Mouse (Mus musculus) ES-Bruce4 (cell line): ENCODE measurements around the gene Olfr1242. TPM values are rescaled to one million over a fixed set of nuclear protein-coding genes. Genes with fewer than 3 reads are reported as not detected.

Experiments
- H3K27ac ChIP-seq: 2 replicates; pipeline ENCODE4 v1.5.1; 2012; ENCODE audit warnings: low read length, inconsistent platforms; ENCODE audit not compliant: insufficient read depth
- H3K27me3 ChIP-seq: 2 replicates; pipeline ENCODE4 v1.6.1; 2012; ENCODE audit warnings: mild to moderate bottlenecking, low read length, inconsistent platforms; ENCODE audit not compliant: control insufficient read depth, poor library complexity, insufficient read depth, severe bottlenecking
- H3K36me3 ChIP-seq: 2 replicates; pipeline ENCODE4 v1.6.1; 2012; ENCODE audit warnings: inconsistent platforms, mild to moderate bottlenecking, low read length, moderate library complexity; ENCODE audit not compliant: control insufficient read depth, poor library complexity, insufficient read depth, severe bottlenecking
- H3K4me1 ChIP-seq: one replicate; pipeline ENCODE4 v1.8.1; 2011; ENCODE audit warnings: low read length; ENCODE audit not compliant: control insufficient read depth, insufficient read depth
- H3K4me3 ChIP-seq: 2 replicates; pipeline ENCODE4 v1.5.1; 2011; ENCODE audit warnings: low read depth, mild to moderate bottlenecking, low read length
- H3K9ac ChIP-seq: 2 replicates; pipeline ENCODE4 v1.6.1; 2012; ENCODE audit warnings: low read depth, mild to moderate bottlenecking, inconsistent platforms; ENCODE audit not compliant: poor library complexity, severe bottlenecking
- H3K9me3 ChIP-seq: replicated peaks from 2 replicates; pipeline ENCODE4 v1.6.1; 2012; ENCODE audit warnings: mild to moderate bottlenecking, low read length, inconsistent platforms; ENCODE audit not compliant: control insufficient read depth, poor library complexity, insufficient read depth, severe bottlenecking
- CTCF ChIP-seq: IDR thresholded peaks from one replicate; pipeline ENCODE4 v1.8.1; 2011; ENCODE audit warnings: low read depth, low read length
- EP300 ChIP-seq: IDR thresholded peaks from 2 replicates; pipeline ENCODE4 v1.6.1; 2011; ENCODE audit warnings: low read depth, low read length; ENCODE audit not compliant: insufficient read depth
- POLR2A ChIP-seq: IDR thresholded peaks from one replicate; pipeline ENCODE4 v1.8.1; 2011; ENCODE audit warnings: low read length; ENCODE audit not compliant: insufficient read depth
- polyA plus RNA-seq: library from polyadenylated mRNA; stranded (reverse); fragments of >200 nt; gene quantifications from 2 replicates; pipeline ENCODE4 v1.2.4, GENCODE M21; 2011; ENCODE audit warnings: low read depth; ENCODE audit not compliant: missing spikeins, insufficient read depth, insufficient read length

The Olfr1242 gene
- not detected in 2 replicates for polyA plus RNA-seq

GRCm38 (mm10) chr2:89498235-89498634 lies at the start of gene Olfr1242:
TSS of gene Olfr1242 (minus strand) at chr2:89498335.
- H3K4me3 ChIP-seq: no peak within 1 kb of the TSS
- no peak within 1 kb of the TSS for H3K27ac ChIP-seq
- no peaks in the 10 kb centered on the region for H3K36me3 ChIP-seq
- no peak within 1 kb of the TSS for H3K9ac ChIP-seq
- no peaks in the 10 kb centered on the region for H3K4me1 ChIP-seq
- TF ChIP-seq POLR2A (no peak), EP300 (no peak), CTCF (no peak)
- no peaks in the 10 kb centered on the region for H3K27me3 ChIP-seq
- no peaks in the 10 kb centered on the region for H3K9me3 ChIP-seq

DNA sequence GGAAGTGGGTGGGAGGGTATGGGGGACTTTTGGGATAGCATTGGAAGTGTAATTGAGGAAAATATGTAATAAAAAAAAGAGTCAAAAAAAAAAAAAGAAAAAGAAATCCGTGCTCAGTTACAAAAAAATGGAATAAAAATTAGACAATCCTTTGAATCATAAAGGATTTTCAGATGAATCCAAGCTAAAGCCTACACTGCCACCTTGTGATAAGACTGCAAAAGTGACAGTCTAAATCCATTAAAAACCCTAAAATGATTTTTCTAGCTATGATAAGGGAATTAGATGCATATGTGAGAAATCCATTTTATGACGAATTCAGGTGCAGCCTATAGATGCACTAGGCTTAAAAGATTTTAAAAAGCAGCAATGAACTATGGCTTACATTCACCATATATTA lies 46.4 kb upstream of the Olfr1242 start:
- no peaks in the 10 kb centered on the region for H3K4me1 ChIP-seq
- H3K9me3 ChIP-seq: no peaks in the 10 kb centered on the region
- H3K4me3 ChIP-seq: no peak overlapping the region
- no peaks in the 10 kb centered on the region for H3K36me3 ChIP-seq
- TF ChIP-seq CTCF (no peak), POLR2A (no peak), EP300 (no peak)
- H3K9ac ChIP-seq: no peak overlapping the region
- H3K27ac ChIP-seq: no peak overlapping the region
- no peaks in the 10 kb centered on the region for H3K27me3 ChIP-seq

DNA sequence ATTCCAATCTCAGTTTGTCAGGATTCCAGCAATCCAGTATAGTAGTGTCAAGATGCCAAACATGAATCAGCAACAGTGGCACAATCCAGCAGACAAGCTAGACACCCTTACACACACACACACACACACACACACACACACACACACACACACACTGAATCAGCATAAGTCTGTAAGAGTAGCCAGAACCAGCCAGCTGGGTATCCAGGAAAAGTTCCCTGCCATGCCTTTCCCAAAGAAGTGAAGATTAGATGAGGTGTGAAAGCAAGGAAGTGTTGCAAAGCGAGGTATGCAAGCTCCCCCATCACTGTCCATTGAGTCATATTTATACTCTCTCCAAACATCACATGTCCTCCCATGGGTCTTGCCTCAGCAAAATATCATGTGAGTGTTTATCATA lies 41.8 kb upstream of the Olfr1242 start:
- TF ChIP-seq CTCF (no peak), POLR2A (no peak), EP300 (no peak)
- no peak overlapping the region for H3K27ac ChIP-seq
- H3K9ac ChIP-seq: no peak overlapping the region

DNA sequence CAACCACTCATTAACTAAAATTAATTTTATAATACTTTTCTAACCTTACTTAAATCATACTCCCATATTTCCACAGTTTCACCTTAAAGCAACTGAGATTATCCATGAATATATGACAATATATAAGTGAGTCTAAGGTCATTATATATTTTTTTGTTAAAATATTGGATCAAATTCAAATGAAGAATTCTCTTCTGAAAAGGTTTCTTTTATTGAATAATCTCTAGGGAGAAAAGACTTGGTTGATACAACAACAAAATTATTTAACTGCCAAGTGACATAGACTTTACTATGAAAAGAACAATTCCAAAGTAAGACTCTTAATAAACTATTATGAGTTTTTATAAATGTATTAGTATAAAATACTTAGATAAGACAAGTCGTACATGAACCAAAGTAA lies 33.3 kb upstream of the Olfr1242 start, which contains the start of gene Olfr1243:
Gene Olfr1243, minus strand, starts transcription at position 101 of the 400 bp plus-strand sequence.
- H3K27ac ChIP-seq: no peak within 1 kb of the TSS
- no peak within 1 kb of the TSS for H3K4me3 ChIP-seq
- H3K9ac ChIP-seq: no peak within 1 kb of the TSS

More for the DNA sequence above, 41.8 kb upstream of the Olfr1242 start:
- H3K27me3 ChIP-seq: no peaks in the 10 kb centered on the region
- H3K9me3 ChIP-seq: no peaks in the 10 kb centered on the region
- no peaks in the 10 kb centered on the region for H3K36me3 ChIP-seq
- H3K4me3 ChIP-seq: no peak overlapping the region
- no peaks in the 10 kb centered on the region for H3K4me1 ChIP-seq

DNA sequence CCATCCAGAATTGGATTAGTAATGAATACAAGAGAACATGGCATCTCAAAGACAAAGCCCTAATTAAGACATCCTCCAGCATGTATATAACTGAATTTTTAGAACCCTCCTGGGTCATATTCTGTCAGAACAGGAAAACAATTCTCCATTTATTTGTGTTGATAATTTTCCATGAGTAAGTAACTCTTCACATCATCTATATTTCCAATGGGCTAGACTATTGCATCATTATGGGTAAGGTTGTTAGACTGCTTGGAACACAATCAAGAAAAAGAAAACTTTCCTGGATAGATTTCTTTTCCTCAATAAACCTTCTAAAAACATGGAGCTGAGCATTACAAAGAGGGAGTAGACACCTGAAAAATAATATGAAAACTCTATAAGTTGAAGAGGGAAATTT lies 11.1 kb downstream of the Olfr1242 start, which contains the start of gene Olfr1241:
Gene Olfr1241, minus strand, starts transcription at position 101 of the 400 bp plus-strand sequence.
- H3K27me3 ChIP-seq: no peaks in the 10 kb centered on the region

More for the DNA sequence above, 33.3 kb upstream of the Olfr1242 start, which contains the start of gene Olfr1243:
- no peaks in the 10 kb centered on the region for H3K9me3 ChIP-seq
- H3K27me3 ChIP-seq: no peaks in the 10 kb centered on the region
- no peaks in the 10 kb centered on the region for H3K4me1 ChIP-seq
- no peaks in the 10 kb centered on the region for H3K36me3 ChIP-seq
- TF ChIP-seq CTCF (no peak), EP300 (no peak), POLR2A (no peak)

GRCm38 (mm10) chr2:89442900-89443299 lies 55.2 kb downstream of the Olfr1242 start, which contains the start of gene Olfr1240:
TSS of gene Olfr1240 (minus strand) at chr2:89443000.
- Histone ChIP-seq H3K9ac (no peak within 1 kb of the TSS), H3K27ac (no peak within 1 kb of the TSS), H3K4me1 (no peaks in the 10 kb centered on the region), H3K36me3 (no peaks in the 10 kb centered on the region), H3K4me3 (no peak within 1 kb of the TSS), H3K27me3 (no peaks in the 10 kb centered on the region), H3K9me3 (no peaks in the 10 kb centered on the region)
- TF ChIP-seq CTCF: no peak
- no peak for TF ChIP-seq POLR2A
- TF ChIP-seq EP300: no peak

More for the DNA sequence above, 11.1 kb downstream of the Olfr1242 start, which contains the start of gene Olfr1241:
- TF ChIP-seq POLR2A (no peak), CTCF (no peak), EP300 (no peak)
- H3K9ac ChIP-seq: no peak within 1 kb of the TSS
- no peaks in the 10 kb centered on the region for H3K9me3 ChIP-seq
- no peaks in the 10 kb centered on the region for H3K36me3 ChIP-seq
- no peak within 1 kb of the TSS for H3K27ac ChIP-seq
- no peaks in the 10 kb centered on the region for H3K4me1 ChIP-seq
- H3K4me3 ChIP-seq: no peak within 1 kb of the TSS

Other genes starting within 250 kb of the Olfr1242 start
- not detected in 2 replicates for gene Olfr1228, start 244.3 kb downstream of the Olfr1242 start, polyA plus RNA-seq
- gene Olfr1229, start 210.3 kb downstream of the Olfr1242 start, polyA plus RNA-seq: not detected in 2 replicates
- not detected in 2 replicates for gene Olfr1230, start 201.1 kb downstream of the Olfr1242 start, polyA plus RNA-seq
- gene Olfr1231, start 191.3 kb downstream of the Olfr1242 start, polyA plus RNA-seq: not detected in 2 replicates
- gene Olfr1232, start 168.7 kb downstream of the Olfr1242 start, polyA plus RNA-seq: not detected in 2 replicates
- not detected in 2 replicates for gene Olfr1233, start 155.9 kb downstream of the Olfr1242 start, polyA plus RNA-seq
- gene Olfr1234, start 133.5 kb downstream of the Olfr1242 start, polyA plus RNA-seq: not detected in 2 replicates
- not detected in 2 replicates for gene Olfr1238, start 88.7 kb downstream of the Olfr1242 start, polyA plus RNA-seq
- gene Olfr1239, start 77.9 kb downstream of the Olfr1242 start, polyA plus RNA-seq: not detected in 2 replicates
- not detected in 2 replicates for gene Olfr1240, start 55.3 kb downstream of the Olfr1242 start, polyA plus RNA-seq
- not detected in 2 replicates for gene Olfr1241, start 11.2 kb downstream of the Olfr1242 start, polyA plus RNA-seq
- gene Olfr1243, start 33.2 kb upstream of the Olfr1242 start, polyA plus RNA-seq: not detected in 2 replicates
- gene Olfr1245, start 80.1 kb upstream of the Olfr1242 start, polyA plus RNA-seq: not detected in 2 replicates
- not detected in 2 replicates for gene Olfr1246, start 94.8 kb upstream of the Olfr1242 start, polyA plus RNA-seq
- not detected in 2 replicates for gene Olfr1247, start 115.8 kb upstream of the Olfr1242 start, polyA plus RNA-seq
- gene Olfr1248, start 119.9 kb upstream of the Olfr1242 start, polyA plus RNA-seq: not detected in 2 replicates
- not detected in 2 replicates for gene Olfr1249, start 136.6 kb upstream of the Olfr1242 start, polyA plus RNA-seq
- gene Olfr1250, start 163.1 kb upstream of the Olfr1242 start, polyA plus RNA-seq: not detected in 2 replicates
- not detected in 2 replicates for gene Olfr1251, start 173.6 kb upstream of the Olfr1242 start, polyA plus RNA-seq
- not detected in 2 replicates for gene Olfr1252, start 226.7 kb upstream of the Olfr1242 start, polyA plus RNA-seq